Mouse (Mus musculus) cerebellum, adult 8-10 months (tissue): ENCODE measurements around the gene Atoh8.
A peak's percentile ranks its signal among the peaks of the same experiment; 100 is the strongest.

Experiments
- DNase-seq: peaks from one replicate; pipeline ENCODE4 v3.0.0; 2022

The Atoh8 gene

DNA sequence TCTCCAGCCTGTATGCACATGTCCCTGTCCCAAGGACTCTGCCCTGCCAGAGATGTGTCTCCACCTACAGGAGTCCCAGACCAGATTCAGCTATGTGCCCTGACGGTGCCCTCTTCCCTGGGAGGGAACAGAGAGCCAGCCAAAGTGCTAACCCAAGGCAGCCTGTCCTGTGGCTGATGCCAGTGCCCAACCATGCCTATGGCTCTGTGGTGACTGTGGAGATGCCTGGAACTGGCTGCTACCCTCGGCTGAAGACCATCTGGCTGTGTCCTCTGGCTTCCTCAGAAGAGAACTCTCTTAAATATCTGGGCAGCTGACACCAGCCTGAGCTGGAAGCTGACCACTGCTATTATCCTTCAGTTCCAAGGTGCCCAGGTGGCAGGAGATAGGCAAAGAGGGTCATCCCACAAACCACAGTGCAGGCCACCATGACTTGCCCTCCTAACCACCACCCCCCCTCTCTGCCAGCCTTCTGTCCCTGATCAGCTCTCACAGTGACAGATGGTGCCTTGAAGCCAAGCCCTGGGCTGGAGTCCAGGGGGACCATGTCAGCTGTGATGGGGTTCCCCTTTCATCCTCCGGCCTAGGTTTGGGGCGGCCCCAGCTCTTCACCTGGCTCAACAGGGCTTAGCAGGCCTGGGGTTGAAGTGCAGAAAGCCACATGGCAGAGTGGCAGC is 18.7 kb upstream of the Atoh8 start:
- DNase-seq, result peak; percentile 95

DNA sequence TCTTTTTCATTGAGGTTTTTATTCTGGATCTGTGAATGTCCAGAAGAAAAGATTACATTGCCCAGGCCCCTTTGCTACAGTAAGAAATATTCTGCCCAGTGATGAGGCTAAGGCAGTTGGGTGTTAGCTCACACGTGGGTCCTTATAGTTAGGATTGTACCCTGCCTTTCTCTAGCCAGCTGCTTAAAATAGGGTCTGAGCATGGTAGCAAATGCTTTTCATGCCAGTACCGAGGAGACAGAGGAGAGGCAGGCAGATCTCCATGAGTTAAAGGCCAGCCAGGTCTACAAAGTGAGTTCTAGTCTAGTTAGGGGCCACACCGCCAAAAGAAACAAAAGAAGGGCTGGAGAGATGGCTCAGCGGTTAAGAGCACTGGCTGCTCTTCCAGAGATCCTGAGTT is 17.8 kb upstream of the Atoh8 start:
- no peak for DNase-seq

DNA sequence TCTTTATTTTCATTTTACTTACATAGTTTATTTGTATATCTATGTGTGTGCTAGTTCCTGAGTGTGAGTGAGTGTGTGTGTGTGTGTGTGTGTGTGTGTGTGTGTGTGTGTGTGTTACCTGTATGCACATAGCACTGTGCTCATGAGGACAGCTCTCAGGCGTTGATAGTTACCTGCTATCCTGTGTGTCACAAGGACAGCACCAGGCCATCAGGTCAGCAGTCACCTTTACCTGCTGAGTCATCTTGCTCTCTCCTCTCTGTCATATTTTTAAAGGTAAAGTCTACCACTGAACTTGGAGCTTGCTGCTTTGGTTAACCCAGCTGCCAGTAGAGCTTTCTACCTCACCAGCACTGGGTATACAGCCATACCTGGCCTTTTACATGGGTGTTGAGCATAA is 17.1 kb upstream of the Atoh8 start:
- no peak for DNase-seq

DNA sequence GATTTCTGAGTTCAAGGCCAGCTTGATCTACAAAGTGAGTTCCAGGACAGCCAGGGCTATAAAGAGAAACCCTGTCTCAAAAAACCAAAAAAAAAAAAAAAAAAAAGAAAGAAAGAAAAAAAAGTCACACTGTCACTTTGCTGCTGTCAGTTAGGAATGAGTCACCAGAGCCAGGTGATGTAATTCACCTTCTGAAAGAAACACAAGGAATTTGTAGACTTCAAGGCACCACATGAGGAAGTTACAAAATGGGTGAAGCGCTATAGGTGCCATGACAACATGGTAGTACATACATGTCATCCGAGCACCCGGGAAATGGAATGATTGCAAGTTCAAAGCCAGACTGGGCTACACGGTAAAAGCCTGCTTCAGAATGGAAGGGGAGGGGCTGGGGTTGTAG is 14.6 kb upstream of the Atoh8 start:
- DNase-seq, result no peak

DNA sequence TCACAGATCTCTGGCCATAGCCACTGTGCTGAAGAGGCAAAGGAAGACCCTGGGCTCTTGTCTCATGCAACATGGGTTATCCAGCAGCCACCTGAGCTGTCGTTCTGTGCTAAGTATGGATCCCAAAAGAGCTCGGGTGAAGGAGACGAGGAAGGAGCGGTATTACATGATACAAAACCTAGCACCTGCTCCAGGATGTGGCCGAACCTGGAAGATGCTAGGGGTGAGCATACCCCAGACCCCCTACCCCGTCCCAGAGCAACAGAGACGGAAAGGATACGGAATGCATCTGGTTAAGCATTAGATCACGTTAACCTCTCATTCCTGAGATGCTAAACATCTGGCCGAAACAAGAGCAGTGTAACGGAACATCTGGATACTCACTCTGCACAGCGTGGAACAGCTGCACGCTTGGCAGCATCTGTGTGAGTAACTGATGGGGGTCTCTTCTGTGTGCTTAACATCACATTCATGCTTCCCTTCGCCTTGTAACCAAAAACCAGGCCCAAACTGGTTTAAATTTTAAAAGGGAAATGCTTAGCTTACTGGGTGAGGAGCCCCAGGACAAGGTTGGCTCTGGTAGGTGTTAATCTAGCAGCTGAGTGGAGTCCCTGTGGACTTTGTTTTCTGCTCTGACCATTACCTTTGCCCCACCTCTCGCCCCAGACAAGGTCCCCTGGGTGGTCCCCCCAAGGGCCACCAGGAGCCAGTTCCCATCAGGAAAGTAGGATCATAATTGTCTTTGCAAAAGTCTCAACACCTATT is 13.0 kb upstream of the Atoh8 start:
- no peak for DNase-seq

DNA sequence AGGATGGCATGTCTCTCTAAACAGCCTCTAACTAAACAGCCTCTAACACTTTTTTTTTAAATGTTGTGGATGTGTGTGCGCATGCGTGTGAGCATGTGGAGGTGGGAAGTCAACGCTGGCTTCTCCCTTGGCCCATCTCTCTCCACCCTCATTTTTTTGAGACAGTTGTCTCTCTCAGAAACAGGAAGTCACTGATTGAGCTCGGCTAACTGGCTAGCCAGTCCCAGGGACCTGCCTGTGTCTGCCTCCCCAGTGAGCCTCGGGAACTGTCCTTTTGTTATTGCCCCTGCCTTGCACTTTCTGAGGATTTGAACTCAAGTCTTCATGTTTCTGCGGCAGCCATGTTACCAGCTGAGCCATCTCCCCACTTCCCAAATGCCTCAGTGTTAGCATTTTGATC is 10.9 kb upstream of the Atoh8 start:
- no peak for DNase-seq

DNA sequence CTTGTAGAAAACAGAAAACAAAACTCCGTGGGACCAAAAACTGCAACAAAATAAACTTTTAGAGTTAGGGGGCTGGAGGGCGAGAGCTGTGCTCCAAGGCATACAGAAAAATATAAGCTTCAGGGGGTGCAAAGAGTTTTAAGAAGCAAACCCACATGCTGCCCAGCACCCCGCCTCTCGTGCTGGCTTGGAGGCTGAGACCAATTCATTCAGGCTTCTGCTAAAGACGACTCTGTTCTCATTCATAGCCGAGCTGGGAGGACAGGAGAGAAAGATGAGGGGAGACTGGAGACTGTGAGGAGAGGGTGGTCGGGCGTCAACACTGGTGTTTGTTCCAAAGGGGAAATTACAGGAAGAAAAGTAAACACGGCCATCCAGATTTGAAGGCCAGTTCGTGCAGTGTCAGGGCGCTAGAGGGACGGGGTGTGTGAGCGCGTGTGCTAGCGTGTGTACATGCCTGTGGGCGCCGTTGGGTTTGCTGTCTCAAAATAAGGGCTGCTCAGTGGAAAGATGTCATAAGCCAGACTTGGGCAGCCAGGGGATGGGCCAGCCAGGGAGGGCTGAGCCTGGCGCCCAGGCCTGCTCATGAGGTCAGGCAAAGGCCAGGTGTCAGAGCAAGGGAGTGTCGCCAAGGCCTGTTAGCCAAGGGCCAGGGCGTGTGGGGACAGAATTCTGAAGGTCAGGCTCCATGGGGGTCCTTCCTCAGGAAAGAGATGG is 9.3 kb upstream of the Atoh8 start:
- DNase-seq, result no peak

DNA sequence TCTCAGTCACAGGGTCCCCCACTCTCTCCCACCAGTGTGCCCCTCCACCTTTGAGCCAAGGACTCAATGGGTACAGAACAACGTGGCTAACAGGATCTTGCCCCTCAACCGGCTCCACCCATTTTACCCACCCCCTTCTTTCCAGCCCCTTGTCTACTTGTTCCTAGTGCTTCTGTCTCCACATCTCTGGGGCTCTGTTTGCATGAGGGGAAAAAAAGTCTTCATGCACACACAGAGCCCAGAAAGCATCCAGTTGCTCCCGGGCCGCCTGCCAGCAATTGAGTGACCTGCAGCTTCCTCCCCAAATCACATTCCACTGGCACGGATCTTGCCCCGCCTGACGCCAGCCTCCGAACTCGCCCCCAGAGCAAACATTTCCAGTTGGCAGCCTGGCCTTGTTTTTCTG is 8.8 kb upstream of the Atoh8 start:
- peak; percentile 35 for DNase-seq

DNA sequence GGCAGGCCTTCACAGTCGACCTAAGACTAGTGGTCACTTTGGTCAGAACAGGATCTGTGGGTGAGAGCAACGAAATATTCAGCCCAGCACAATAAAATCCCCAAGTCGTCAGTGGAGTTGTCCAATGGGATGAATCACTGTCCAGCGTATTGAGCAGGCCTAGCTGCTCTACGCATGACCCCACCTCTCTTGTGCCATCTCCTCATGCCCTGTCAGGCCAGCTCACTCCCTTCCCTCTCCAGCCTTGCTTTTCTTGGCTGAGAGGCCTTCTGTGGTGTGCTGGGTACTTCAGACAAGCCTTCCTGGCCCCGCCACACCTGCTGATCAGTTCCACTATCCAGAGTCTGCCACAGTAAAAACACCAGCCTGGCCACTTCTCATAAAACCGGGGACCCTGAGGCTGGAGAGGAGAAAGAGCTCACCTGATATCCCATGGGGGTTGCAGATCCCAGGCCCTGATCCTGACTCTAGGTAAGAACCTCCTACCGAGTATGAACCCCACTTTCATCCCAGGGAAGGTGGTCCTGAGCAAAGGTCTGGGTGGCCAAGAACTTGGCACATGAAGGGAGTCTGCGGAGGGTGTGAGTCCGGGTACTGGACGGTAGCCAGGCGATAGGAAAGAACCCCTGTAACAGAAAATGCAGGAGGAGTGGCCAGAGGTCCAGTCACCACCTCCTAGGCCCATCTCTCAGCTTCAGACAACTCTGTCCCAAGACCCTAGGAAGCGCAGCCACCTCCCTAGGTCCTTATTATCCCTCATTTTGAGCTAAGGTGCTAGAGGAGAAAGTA is 7.3 kb upstream of the Atoh8 start:
- no peak for DNase-seq

DNA sequence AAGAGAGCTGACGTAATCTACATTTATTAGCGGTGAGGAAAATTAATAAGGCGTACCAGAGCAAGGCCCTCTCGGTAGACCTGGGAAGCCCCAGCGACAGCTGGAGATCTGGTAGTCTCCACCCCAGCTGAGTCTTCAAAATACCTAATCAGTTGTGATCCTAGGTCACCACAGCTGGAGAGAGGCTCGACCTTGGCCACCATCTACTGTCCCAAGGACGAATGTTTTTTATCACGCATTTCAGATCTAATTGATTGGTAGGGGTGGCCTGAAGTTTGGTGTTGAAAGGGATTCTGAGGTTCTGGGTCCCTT is 6.4 kb upstream of the Atoh8 start:
- no peak for DNase-seq

DNA sequence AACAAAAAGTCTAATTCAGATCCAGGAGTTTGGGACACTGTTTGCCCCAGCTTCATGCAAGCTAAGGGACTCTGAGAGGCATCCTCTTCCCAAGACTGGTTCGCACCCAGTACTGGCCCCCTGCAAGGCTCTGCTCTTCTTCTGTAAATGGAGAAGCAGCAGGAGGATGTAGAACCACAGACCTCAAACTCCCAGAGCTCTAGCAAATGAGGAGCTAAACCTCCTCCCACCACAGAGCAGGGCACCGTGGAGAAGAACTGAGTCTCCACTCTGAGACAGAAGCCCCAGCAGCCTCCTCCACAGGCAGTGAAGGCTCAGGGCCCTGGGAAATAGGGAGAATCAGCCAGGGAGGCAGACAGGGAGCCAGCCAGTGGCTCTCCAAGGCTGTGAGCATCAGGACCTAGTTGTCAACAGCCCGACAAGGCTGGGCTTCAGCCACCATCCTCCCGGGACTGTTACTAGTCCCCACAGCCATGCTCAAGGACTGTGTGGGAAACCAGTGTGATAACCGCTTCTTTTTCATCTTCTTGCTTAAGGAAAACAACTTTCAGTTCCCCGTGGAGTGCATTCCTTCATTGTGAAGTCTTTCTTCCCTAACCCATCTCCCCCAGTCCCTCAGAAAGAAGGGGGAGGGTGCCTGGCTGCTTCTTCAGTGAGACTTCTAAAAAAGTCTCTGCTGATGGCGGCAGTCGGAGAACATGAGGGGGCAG is 5.9 kb upstream of the Atoh8 start:
- no peak for DNase-seq

DNA sequence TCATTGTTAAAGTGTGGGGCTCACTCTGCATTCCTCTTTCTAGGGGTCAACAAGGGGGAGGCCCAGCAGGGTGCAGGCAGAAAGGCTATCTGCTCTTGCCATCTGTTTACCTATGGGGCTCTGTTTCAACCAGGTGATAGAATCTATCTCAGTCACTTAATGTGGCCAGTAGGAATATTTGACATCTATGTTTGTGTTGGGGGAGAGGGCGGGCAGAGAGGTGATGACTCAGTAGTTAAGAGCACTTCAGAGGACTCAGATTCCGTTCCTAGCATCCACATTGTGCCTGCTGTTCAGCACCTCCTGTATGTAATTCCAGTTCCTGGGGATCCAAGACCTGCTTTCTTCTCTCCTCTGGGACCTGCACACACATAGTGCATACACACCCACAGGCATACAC is 4.7 kb upstream of the Atoh8 start:
- no peak for DNase-seq

DNA sequence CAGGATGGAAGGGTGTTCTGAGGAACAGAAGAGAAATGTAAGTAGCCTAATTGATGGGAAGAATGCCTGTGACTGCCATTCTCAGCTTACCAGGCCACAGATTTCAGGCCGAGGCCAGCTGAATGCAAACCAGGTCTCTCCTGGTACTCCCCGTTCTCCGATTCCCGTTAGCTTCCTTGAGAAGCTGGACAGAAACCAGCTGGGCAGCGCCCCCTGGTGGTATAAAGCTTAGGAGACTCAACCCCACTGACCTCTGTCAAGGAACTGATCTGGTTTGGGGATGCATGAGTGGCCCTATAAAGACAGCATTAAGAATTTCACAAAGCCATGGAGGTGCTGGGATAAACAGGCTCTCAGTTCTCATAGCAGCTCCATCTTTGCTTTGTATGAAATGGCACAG is 1.7 kb upstream of the Atoh8 start:
- peak; percentile 89 for DNase-seq

DNA sequence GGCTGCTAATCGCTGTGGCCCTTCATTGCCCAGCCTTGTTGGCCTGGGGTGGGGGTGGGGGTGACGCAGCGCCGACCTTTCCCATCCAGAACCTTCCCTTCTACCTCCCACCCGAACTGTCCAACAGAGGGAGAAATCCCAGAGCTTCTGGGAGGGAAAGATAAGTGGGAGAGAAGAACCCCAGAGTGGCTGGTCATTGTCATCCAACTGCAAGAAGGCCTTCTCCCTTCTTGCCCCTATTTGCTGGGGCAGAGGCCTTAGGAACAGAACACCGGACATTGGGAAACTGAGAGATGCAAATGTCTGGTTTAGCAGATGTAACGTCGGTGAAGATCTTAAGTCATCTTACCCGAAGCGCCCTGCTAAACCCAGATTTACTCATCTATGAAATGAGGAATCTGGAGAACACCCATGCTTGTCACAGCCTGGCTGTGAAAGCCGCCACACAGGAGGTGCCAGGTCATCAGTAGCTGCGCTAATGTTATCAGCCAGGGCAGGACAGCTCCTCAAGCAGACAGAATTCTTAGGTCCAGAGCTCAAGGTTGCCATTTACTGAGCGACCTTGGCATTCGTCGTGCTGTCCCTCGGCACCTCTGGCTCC is 530 bp upstream of the Atoh8 start:
- DNase-seq, result no peak

DNA sequence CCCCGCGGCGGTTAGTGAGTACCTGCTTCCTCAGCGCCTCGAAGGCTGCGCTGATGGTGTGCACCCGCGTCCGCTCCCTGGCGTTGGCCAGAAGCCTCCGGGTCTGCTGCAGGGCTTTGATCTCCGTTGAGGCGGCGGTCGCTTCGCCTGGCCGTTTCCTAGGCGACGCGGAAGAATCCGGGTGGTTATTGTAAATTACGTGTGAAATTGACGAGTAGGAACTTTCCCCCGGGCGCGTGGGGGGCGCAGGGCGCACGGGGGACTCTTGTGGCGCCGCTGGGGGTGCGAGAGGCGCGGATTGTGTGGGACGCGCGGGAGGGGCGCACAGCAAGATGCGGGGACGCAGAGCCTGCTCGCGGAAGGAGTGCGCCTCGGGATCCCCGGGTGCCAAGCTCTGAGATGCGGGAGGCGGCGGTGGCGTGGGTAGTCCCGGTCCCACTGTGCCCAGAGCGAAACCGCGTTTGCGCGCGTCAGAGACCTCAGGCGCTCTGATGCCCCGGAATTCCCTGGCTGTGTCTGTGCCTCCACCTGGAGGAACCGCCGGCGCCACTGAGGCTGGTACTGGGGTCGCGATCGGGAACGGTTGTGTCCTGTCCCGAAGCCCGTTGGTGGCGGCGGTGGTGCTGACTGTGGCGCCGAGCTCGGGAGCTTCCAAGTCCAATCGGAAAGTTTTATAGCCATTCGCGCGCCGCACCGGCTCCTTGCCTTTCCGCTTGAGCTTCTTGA is 842 bp downstream of the Atoh8 start:
- DNase-seq, result peak; percentile 41

DNA sequence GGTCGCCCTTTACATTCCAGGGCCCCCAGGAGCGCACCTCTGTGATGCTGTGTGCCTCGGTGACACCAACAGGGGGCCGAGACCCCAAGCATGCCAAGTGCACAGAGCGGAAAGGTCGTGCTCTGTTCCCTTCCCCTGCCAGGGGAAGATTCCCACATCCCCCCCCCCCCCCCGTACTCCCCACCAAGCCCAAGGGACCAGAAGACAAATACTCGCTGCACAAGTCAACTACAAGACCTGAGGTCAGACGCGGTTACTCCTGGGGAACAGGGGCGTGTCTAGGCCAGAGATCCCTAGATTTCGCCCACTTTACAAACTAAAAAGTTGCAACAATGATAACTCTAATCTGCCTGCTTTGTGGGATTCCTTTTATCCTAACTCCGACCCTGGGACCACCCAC is 1.4 kb downstream of the Atoh8 start:
- DNase-seq, result no peak

DNA sequence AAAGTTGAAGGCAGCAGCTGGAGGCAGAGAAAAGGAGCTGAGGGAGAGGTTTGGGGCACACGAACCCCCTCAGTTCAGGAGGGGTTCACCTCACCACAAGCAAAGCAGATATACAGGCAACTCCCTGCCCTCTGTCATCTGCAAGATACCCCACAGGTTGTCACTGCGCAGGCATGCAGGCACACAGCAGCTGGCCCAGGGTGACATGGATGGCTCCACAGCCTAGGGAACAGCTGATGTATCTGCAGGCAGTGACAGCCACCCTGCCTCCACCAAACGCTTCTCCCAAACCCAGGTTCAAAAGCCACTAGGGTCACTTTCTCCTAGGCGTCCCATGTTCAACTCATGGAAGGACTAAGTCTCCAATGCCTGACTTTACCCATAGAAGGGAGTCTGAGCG is 2.5 kb downstream of the Atoh8 start:
- DNase-seq, result no peak

DNA sequence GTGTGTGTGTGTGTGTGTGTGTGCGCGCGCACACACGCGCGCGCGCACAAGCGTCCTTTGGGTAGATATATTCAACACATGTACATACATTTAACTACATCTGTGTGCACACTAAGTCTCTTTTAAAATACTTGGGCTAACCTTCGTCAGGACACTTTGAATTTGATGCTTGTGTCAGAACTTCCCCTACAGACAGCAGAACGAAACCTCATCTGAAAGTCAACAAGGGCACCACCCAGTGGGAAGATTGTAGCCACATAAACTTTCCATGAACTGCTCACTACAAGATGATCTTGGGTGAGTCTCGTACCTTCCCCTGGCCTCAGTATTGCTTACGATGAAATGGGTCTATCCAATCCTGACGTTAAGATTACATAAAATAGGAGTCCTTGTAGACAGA is 3.0 kb downstream of the Atoh8 start:
- DNase-seq, result no peak

DNA sequence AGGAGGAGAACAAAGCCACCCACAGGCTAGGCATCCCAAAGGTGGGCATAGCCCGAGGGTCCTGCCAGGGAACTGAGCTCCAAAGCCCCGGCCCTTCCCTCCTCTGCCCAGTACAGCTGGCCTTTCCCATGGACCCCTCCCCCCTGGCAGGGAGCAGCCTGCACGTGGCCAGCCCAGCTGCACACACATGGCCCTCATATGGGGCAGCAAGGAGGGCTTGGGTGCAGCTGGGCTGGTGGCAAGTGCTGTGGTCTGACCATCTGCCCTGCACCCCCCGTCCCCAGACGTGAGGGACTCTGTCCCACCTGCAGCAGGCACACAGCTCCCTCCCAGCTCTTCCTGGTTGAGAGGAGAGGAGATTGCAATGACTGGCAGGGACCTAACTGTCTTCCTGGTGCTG is 4.5 kb downstream of the Atoh8 start:
- no peak for DNase-seq

DNA sequence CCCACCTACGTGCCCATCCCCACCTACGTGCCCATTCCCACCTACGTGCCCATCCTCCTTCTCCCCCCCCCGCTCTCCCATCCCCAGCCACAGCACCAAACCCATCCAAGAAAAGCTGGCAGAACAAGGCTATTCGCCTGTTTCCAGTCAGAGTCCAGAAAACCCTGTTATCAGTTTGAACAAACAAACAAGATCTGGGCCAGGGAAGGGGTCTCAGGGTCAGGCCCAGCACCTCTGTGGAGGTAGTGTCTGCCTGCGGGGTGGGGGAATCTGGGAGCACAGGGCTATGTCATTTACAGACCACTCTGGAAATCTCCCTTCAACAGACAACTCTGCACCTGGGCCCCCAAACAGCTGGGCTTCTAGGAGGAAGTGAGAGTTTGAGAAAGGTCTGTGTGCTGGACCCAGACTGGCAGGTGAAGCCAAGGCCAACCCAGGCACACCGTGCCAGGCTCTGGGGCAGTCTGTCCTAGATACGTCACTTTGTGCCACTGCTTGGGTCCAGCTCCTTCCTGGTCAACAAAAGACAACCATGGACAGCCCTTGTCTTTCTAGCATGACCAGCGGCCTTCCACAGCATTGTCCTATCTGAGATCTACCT is 7.6 kb downstream of the Atoh8 start:
- DNase-seq, result no peak

DNA sequence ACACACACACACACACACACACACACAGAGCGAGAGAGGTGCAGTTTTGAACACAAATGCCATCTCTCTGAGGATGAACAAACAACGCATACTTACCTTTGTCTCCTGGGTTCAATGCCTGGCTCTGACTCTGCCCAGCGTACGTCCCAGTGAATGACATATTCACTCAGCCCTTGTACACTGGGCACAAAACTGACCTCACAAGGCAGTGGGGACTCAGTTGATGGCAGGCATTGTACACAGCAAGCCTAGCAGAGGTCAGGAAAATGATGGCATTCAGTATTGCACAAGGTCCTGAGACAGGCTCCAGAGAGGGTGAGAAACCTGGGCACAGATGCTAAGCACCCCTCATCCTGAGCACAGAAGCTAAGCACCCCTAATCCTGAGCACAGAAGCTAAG is 8.4 kb downstream of the Atoh8 start:
- no peak for DNase-seq
